Mouse (Mus musculus): Measurements from ENCODE around the gene Nrros. TPM values are rescaled to one million over a fixed set of nuclear protein-coding genes. Genes with fewer than 3 reads are reported as not detected.

Gene Nrros
- total RNA-seq (2021), result 1 to 10 TPM; 7.6 to 8.8 TPM
- long read RNA-seq, transcript Nrros-201 (3 exons, 2,548 nt), result major isoform, 10 of 14 reads
- long read RNA-seq, partial matches to known transcripts, result 0 of 14 reads
- long read RNA-seq, other reads (novel, unspliced or antisense), result 3 of 14 reads

DNA sequence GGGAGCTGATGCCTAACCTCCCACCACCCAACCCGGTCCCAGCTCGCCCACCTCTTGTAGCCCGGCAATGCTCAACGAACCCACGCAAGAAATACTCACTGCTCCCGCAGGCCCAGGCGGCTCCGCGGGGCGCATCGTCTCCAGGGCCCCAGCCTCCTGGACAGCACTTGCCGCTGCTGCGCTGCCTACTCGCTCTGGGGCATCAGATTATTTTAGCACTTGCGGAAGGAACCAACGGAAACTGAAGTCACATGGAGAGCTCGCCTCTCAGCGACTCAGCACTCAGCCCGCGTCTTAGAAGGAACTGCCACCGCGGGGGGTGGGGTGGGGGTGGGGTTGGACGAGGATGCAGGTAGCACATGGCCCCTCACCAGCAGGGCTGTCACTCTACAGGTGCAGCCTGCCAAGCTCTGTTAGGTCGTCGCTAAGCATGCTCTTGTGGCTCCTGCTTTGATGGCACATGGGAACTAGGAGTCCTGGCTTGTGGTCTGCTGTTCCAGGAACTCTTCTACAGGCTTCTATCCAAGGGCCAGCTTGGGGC, at the start of gene Nrros:
Gene Nrros (minus strand): TSS at position 314 of the 541 bp plus-strand sequence.
- peak in 1 of 2 experiments; percentile 31 for DNase-seq (ENCODE audit: low spot score in 2 of 2)

DNA sequence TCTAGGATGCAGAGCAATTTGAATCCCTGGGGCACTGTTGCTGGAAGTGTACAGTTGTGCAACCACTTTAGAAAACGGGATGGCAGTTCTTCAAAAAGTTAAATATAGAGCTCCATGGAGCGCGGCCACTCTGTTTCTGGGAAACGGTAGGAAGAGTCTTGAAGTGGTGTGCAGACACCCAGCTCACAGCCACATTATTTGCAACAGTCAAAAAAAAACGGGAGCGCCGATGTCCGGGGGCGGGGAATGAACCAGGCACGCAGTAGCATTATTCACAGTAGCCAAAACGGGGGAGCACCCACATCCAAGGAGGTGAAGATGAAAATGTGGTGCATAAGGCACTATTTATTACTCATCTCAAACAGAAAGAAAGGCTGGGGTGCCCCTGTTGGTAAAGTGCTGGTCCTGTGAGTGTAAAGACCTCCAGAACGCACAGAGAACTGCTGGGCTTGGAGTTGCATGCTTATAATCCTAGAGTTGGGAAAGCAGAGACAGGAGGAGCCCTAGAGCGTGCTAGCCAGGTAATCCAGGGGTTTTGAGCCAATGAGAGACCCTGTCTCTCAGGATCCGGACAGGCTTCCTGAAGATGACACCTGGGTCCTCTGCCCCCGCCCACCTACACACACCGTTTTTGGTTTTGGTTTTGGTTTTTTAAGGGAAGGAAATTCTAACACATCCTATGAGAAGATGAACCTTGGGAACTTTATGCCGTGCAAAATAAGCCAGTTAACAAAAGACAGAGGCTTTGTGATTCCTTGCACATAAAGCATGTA, 49.6 kb upstream of the Nrros start:
- no peak for DNase-seq (ENCODE audit: low spot score in 2 of 2)

DNA sequence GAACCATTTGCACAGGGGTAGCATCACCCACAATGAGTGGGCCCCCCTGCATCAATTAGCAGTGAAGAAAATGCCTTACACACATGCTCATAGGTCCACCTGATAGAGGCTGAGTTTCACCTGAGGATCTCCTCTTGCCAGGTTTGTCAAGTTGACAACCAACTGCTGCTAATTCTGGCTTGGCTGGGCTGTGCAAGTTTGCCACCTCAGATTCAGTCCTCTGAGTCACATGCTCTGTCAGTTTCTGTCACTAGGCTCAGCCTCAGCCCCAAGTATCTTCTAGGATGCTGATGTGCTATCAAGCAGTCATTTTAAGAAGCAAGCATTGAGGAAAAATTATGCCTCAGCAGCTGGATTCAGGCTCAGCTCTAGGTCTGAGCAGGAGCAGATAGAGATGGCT, 48.8 kb upstream of the Nrros start:
- DNase-seq (ENCODE audit: low spot score in 2 of 2), result no peak

DNA sequence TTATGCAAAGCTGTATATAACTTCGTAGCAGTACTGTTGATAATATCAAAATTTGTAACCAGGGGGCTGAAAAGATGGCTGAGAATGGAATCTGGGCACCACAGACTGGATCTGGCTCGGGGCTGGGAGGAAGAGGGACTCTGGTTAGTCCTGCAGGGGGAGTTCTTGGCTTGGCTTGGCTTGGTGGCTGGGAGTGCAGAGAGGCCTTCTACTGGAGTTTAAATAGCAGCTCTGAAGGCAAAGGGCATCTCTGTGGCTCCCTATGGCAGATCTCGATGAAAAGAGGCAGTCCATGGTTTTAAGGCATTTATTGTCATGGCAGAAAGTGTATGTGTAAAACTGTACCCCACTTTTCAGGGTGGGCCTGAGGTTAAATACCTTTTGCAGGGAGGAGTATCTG, 39.5 kb upstream of the Nrros start:
- DNase-seq (ENCODE audit: low spot score in 2 of 2), result no peak

DNA sequence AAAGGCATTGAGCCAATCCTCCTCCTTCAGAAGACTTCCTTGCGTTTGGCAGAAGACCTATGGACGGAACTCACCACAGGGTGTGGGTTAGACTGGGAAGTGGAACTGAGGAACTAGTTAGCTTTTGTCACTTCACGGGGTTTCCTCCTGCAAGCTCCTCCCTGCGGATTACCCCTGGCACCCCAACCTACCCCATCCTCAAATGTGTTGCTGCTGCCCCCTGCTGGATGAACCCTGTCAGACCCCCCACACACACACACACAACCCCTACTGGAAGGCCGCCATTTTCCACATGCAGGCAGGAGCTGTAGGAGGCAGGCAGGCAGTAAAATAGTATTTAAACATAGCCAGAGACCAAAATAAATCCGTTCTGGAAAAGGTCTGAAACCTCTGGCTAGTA, 37.3 kb upstream of the Nrros start:
- peak; percentile 60 to 63 for DNase-seq (ENCODE audit: low spot score in 2 of 2)

DNA sequence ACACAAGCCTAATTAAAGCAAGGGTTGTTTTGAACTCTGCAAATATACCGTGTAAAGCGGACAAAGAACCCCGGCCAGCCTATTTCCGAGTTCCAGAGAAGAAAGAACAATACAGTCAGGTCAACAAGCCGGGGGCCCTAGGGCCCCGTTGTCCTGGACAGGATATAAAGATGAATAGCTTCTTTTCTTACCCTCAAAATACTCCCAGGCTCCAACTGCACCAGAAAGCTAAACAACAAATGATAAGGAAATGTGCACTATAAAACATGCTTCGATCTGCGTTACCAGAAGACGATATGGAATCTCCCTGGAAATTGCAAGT, 35.6 kb upstream of the Nrros start:
- DNase-seq (ENCODE audit: low spot score in 2 of 2), result no peak

DNA sequence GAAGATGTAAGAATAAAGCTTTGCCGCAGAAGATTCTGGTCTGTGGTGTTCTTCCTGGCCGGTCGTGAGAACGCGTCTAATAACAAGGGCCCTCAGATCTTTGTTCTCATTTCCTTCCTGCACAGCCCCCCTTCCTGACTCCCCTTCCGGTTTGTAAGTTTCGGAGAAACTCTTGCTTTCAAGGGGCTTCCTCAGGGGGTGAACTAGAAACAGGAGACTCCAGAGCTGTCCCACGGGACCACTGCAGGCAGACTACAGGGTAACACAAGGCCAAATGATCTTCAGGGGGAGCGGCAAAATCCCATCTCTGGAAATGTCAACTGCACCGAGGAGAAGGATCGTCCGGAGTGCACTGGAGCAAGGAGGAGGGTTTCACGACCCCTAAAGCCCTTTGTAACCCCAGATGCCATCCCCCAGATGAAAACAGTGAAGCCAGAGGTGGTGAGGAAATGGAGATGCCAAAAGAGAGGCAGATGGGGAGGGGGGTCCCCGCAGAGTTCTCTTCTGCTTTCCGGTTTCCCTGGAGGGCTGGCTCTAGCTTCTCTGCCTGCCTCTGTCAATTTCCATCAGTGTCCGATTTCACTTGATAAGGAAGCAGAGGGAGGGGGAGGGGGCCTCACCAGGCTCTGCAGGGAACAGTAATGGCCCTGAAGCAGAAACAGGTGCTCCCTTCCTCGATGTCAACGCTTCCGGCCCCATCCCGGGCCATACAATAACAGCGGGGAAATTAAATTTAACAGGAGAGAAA, 35.0 kb upstream of the Nrros start:
- no peak for DNase-seq (ENCODE audit: low spot score in 2 of 2)

DNA sequence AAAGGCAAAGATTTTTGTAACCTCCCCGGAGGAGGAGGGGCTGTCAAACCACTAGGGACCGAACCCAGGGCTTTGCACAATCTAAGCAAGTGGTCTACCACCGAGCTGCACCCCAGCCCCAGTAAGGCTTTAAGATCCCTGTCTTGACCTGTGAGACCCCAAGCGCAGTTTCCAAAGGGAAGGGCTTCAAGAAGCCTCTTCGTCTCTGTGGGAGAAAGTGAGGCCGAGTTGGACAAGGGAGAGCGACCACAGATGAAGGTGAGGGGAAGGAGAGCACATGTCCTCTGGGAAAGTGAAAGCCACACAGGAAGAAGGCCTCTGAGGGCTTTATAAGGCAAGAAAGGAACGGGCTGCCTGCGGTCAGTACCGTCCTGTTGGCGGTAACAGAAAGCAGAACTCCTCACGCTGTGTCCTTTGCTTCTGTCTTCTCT, 24.6 kb upstream of the Nrros start:
- no peak for DNase-seq (ENCODE audit: low spot score in 2 of 2)

DNA sequence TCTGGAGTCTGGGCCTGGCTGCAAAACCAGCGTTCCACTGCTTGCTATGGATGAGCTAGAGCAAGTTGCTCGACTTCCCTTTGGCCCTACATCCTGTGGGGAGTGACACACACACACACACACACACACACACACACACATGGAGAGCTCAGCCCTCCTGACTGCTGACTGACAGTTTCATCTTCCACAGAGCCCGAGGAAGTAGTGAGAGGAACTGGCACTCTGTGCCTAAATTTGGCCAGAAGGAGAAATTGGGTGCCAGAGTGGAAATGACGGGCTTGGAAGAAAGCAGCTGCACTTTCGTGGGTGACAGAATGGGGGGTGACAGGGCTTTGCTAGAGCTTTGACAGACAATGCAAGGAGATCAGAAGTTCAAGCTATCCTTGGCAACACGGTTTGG, 23.7 kb upstream of the Nrros start:
- peak; percentile 24 to 28 for DNase-seq (ENCODE audit: low spot score in 2 of 2)

DNA sequence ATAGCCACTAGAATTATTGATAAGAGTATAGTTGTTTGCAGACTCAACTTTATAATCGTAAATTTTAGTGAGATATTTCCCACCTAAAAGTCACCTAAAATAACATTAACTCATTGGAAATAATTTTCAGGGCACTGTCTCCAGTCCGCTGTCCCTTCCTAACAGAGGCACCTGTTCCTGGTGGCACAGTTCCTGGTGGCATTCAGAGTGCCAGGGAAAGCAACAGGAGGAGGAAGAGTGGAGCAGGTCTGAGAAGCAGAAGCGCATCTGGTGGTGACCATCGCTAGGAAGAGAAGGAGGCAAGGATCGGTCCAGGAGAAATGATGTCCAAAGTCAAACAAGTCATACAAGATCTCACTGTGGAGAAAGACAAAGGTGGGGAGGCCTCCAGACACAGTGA, 20.7 kb upstream of the Nrros start:
- no peak for DNase-seq (ENCODE audit: low spot score in 2 of 2)

DNA sequence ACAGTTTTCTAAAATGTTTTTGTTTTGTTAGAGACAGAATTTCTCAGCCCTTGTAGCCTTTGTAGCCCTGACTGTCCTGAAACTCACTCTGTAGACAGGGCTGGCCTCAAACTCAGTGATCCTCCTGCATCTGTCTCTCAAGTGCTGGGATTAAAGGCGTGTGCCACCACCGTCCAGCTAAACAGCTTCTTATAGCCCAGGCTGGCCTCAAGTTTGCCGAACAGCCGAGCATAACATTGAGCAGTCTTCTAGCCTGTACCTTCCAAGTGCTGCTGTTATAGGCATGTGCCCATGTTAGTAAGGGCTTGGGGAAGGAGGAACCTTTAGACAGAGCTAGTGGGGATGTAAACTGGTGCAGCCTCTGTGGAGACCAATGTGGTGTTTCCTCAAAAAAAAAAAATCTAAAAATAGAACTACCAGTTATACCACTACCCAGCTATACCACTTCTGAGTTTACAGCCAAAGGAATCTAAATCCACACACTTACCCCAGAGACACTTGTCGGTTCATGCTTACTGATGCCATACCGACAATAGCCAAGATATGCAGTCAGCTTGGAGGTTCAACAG, 14.0 kb upstream of the Nrros start, which contains the start of gene Bex6:
Gene Bex6 (plus strand): TSS at position 491 of the 569 bp plus-strand sequence.
- DNase-seq (ENCODE audit: low spot score in 2 of 2), result no peak

DNA sequence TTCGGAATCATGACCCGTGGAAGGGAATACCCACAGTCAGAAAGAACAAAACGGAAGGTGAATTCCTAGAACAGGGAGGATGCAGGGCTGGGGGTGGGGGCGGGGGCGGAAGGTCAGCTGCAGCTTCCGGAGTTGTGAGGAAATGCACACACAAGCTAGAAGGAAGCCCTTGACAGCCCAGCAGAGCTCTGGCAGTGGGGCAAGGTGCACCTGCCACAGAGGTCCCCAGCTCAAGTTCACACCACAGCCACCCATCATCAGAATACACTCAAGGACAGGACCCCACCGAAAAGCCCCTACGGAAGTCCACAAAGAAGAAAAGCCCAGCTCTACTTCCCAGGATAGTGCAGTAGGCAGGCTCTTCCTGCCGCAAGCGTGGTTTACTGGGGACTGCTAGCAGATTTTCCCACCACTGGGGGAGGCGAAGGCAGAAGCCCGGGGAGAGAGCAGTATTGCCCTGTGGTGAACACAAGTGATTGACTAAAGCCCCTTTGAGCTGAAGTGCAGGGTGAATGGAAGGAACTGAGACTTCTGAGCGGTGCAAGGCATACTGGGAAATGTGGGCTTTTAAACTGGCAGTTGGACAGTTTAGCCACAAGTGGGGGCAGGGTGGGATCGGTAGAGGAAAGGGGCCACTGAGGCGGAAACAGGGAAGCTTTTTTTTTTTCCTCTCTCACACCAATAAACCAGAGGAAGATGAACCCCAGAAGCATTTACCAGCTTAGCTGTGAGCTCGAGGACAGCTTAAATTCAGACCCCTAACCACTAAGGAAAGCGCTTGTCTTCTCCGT, 11.7 kb upstream of the Nrros start:
- no peak for DNase-seq (ENCODE audit: low spot score in 2 of 2)

DNA sequence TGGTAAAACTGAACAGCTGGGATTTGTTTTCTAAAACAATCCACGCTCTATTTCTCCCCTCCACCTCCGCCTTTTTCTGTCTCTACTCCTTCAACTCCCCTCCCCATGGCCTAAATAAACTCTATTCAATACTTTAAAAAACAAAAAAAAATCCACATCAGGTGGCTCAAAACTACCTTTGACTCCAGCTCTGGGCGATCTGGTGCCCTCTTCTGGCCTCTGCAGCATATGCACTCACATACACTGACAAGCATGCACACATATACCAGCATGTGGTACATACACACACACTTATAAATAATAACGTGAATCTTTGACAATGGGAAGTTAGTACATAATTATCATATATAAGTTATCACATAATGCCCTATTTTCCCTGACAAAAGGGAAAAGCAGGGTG, 9.6 kb upstream of the Nrros start:
- no peak for DNase-seq (ENCODE audit: low spot score in 2 of 2)

DNA sequence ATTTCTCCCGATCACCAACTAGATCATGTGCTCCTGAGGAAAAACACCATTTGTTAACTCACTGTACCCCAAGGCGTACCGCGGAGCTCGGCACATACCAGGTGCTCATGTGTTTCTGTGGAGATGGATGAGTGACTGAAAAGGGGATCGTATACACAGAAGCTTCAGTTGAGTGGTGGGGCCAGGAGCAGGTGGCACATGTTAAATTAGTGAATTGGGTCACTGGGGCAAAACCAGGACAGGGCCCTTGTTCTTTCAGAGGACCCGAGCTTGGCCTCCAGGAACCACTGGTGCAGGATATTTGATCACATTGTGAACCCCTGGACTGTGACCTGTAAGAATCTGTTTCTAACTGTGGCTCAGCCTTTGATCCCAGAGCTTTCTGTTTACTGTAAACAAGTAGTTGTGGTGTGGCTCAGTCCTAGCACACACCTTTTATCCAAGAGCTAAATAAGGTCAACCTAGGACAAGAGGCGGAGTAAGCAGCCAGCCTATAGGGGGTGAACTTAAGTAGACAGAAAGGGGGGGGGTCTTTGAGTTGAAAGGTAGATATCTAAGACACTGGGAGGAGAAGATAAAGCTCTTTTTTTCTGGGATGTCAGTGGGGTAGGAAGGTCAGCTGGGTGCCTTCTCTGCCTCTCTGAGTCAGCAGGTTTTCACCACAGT, 9.1 kb upstream of the Nrros start:
- DNase-seq (ENCODE audit: low spot score in 2 of 2), result no peak

DNA sequence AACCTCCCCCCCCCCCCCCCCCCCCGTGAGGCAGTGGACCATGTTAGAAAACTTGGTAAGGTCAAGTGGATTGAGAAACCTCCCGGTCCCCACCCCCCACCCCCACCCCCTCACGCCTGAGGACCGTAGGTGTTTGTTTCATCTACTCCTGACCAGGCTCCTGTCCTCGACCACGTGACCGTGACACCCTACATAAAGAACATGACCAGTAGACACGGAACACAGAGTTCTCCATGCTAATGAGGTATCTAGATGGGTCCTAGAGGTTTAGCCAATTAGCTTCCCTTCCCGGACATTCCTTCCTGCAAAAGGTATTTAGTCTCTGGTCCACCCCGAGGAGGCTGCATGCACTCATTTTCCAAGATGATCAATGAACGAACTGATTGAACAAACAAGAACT, 8.0 kb upstream of the Nrros start:
- no peak for DNase-seq (ENCODE audit: low spot score in 2 of 2)

DNA sequence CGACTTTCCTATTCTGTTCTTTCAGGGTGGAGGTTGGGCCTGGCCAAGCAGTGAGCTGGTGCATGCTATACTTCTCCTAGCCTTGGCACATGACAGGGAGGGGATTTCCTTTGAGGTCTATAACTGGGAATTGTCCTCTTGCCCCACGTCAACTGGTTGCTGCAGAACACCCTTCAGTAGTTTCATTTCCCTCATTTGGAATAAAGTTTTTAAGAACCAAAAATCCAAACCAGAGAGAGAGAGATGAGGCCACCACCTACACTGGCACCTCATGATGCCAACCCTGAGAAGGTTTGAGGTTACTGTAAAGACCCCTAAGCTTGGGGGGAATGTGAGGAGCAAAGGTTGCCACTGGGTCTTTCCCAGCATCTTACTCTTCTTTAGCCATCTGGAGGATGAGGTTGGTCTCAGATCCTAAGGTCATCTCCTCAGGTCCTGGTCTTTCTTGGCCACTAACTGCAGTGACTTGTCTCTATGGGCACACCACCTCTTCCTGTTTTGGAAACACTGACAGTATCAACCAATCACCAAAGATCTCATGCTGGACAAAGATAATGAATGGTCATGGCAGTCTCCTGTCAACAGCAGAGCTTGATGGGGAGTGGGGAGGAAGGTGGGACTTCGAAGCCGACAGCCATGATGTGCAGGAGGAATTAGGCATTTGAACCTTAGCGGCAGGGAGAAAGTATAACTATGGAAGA, 5.8 kb upstream of the Nrros start:
- DNase-seq (ENCODE audit: low spot score in 2 of 2), result no peak

DNA sequence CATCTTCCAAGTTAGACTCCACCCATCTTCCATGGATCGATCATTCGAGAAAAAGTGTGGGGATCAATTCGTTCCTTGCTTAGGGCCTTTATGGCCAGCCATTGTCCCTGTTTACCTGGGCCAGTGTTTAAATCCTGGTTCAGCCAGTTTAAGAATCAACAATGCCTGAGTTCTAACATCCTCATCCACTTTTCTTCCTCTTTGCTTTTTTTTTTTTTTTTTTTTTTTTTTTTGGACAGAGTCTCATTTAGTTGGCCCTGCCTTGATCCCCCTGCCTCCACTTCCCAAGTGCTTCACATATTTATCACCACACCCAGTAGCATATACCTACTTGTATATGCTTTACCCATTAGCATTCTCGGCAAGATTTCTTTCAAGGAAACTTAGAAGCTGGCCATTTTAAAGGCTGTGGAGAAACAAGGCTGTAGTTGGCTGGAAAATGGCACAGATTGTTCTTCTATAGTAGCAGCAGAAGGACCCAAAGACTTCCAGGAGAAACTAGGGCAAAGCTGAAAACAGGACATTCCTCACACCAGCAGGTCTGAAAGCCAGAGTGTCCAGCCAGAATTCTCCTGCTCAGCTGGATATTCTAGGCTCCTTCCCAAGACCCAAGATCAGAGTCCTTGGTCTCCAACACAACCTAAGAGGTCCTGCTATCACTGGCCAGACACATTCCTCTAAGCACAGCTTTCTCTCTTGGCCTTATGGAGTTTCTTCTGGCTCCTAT, 2.6 kb upstream of the Nrros start:
- no peak for DNase-seq (ENCODE audit: low spot score in 2 of 2)

DNA sequence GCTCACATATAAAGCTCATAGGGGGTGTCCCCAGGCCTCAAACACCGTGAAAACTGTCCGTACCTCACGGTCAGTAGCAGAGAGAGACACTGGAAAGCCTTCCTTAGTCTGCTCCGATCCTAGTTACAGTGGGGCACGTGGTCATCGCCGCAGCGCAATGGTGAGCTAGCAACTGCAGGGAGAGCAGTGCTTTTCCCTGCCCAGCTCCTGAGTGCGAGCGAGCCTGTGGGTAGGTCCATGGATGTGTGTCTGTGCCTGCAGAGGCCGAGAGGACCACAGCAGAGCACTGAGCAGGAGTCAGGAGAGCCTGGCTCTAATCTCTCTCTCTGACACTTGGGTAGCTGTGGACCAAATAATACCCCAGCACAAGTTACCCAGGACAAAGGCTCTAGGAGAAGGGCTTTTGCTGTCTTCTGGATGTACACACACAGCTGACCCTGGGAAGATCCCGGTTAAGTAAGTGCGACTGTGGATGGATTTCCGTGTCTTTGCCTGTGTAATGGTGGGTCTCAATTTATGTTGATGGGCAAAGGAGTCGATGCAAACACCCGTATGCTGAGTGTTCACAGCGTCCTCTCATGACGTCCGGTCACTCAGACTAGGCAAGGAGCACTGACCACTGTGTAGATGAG, 882 bp downstream of the Nrros start:
- DNase-seq (ENCODE audit: low spot score in 2 of 2), result no peak

DNA sequence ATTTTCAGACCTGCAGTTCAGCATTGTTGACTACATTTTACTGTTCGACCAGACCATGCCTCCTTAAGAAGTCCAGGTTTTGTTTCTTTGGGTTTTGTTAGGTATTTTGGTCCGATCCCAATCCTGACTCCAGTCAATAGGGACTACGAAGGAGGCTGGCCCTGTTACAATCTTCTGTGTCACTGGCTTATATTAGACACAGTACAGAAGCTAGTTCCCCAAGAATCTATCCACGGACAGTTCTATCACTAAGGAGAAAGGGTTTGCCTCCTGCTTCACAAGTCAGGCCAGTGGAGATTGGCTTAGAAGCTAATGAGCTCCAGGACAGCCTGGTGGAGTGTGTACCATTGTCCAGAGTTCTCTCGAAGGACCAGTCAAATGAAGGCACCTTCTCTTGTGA, 1.5 kb downstream of the Nrros start:
- DNase-seq (ENCODE audit: low spot score in 2 of 2), result no peak
